Mouse (Mus musculus) forebrain, postnatal 0 days (tissue): ENCODE results near the gene Tmem231. TPM values are rescaled to one million over a fixed set of nuclear protein-coding genes. Genes with fewer than 3 reads are reported as not detected.

Experiments used
- ATAC-seq: fragments of 200-750 bp; cut with Nextera tagmentation; 2 replicates; pipeline ENCODE4 v1.8.0; 2017; ENCODE audit warnings: mild to moderate bottlenecking, moderate library complexity
- DNase-seq: peaks from one replicate; pipeline ENCODE4 v3.0.0-alpha.2; 2015
- H3K27ac ChIP-seq: fragments of 300-500 bp; sonication (generic); 2 replicates; pipeline ENCODE4 v1.5.1; 2014; ENCODE audit warnings: low read depth, mild to moderate bottlenecking, antibody characterized with exemption, low read length, moderate library complexity, mixed read lengths
- H3K27me3 ChIP-seq: fragments of 300-500 bp; sonication (generic); 2 replicates; pipeline ENCODE4 v1.6.1; 2014; ENCODE audit warnings: mild to moderate bottlenecking, low read length, mixed read lengths; ENCODE audit not compliant: insufficient read depth
- H3K36me3 ChIP-seq: fragments of 300-500 bp; sonication (generic); 2 replicates; pipeline ENCODE4 v1.6.1; 2014; ENCODE audit warnings: mild to moderate bottlenecking, moderate library complexity; ENCODE audit not compliant: insufficient read depth
- H3K4me1 ChIP-seq: fragments of 300-500 bp; sonication (generic); 2 replicates; pipeline ENCODE4 v1.6.1; 2014; ENCODE audit warnings: antibody characterized with exemption; ENCODE audit not compliant: insufficient read depth
- H3K4me2 ChIP-seq: fragments of 300-500 bp; sonication (generic); 2 replicates; pipeline ENCODE4 v1.6.1; 2014; ENCODE audit warnings: low read depth, mild to moderate bottlenecking, moderate library complexity
- H3K4me3 ChIP-seq: fragments of 300-500 bp; sonication (generic); 2 replicates; pipeline ENCODE4 v1.5.1; 2014; ENCODE audit warnings: low read depth, low read length, mixed read lengths
- H3K9ac ChIP-seq: fragments of 300-500 bp; sonication (generic); 2 replicates; pipeline ENCODE4 v1.6.1; 2014; ENCODE audit warnings: mild to moderate bottlenecking
- H3K9me3 ChIP-seq: fragments of 300-500 bp; sonication (generic); 2 replicates; pipeline ENCODE4 v1.6.1; 2016; ENCODE audit warnings: low read length
- CTCF ChIP-seq: sonication (generic); IDR thresholded peaks from 2 replicates; pipeline ENCODE4 v1.5.1; 2016; ENCODE audit warnings: antibody characterized with exemption, control low read depth, low read depth
- WGBS: fragments of 180-500 bp; shearing (Covaris S2); extraction: QIAGEN DNeasy Blood & Tissue Kit; methylation state at CpG from one replicate; pipeline ENCODE4 v1.1.7; 2014; 5-methylcytosine and 5-hydroxymethylcytosine counted together
- polyA plus RNA-seq: library from polyadenylated mRNA; unstranded; fragments of >200 nt; fragmentation: Nextera tagmentation; extraction: Ambion mirVana; gene quantifications from 2 replicates; pipeline ENCODE4 v1.2.1, GENCODE M21; 2015
- total RNA-seq: library from RNA; depleted of rRNA; stranded (reverse); fragments of >200 nt; gene quantifications from 2 replicates; pipeline ENCODE4 v1.2.3, GENCODE M21; 2014

Gene Tmem231
- total and polyA plus RNA-seq, 2 experiments from 2014 or later: 14.7 to 19.9 TPM

DNA sequence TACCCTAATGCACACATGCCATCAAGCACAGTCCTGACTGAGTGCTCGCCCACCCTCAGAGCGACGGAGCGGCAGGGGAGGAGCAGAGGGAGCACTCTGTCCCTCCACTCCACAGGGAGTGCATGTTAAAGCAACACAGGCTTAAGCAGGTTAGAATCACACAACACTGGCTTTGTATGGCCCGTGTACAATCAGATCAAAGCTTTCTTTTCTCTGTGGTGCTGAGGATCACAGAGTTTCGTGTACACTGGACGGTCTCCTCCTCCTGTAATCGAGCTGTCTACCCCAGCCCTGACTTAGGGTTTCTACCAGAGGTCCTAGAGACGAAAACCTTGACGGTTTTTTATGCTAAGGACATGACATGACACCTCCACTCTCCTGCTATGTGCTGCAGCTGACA, 34.9 kb upstream of the Tmem231 start:
- Histone ChIP-seq H3K27me3 (no peaks in the 10 kb centered on the region), H3K27ac (no peak overlapping the region), H3K36me3 (no peaks in the 10 kb centered on the region), H3K9me3 (no peaks in the 10 kb centered on the region), H3K4me1 (no peaks in the 10 kb centered on the region), H3K4me3 (no peak overlapping the region), H3K4me2 (no peak overlapping the region), H3K9ac (no peak overlapping the region)
- DNase-seq: no peak
- WGBS: 79% methylated on average over 10 of the region's 10 CpGs
- no peak for TF ChIP-seq CTCF
- no peak for ATAC-seq

GRCm38 (mm10) chr8:111967246-111967870, 33.7 kb upstream of the Tmem231 start:
- H3K9ac ChIP-seq: no peak overlapping the region
- no peak overlapping the region for H3K4me2 ChIP-seq
- no peak for TF ChIP-seq CTCF
- DNase-seq (no peak), ATAC-seq (no peak)
- H3K4me1 ChIP-seq: no peaks in the 10 kb centered on the region
- WGBS: 82% methylated on average over 5 of the region's 5 CpGs
- no peak overlapping the region for H3K4me3 ChIP-seq
- H3K36me3 ChIP-seq: no peaks in the 10 kb centered on the region
- H3K27ac ChIP-seq: no peak overlapping the region
- H3K27me3 ChIP-seq: no peaks in the 10 kb centered on the region
- no peaks in the 10 kb centered on the region for H3K9me3 ChIP-seq

DNA sequence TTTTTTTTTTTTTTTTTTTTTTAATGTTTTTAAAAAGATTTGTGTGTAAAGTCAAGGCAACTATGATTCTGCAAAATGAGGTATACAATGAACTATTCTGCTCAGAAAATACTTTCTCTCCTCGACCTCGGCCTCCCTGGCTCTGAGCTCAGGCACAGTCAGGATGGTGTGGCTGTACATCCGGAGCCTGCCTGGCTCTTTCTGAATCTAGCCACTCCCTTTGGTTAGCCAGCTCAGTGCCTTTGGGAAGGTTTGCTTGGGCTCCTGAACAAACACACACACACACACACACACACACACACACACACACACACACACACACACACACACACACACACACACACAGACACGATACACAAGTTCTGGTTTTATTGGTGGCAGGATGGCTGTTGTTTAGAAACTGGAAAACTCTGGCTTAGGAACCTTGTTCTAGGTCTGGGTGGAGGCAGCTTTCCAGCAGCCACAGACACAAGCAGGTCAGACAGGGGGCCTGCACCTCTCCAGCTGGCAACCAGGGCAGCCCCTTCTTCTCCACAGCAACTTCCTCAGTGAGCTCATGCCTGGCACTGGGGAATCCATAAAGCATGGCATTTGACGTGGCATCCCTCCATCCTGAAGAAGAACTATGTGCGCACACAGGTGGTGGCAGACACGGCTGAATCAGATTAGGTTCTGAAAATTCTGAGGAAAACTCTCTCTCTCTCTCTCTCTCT, 31.3 kb upstream of the Tmem231 start:
- no peak overlapping the region for H3K4me2 ChIP-seq
- H3K27ac ChIP-seq: no peak overlapping the region
- TF ChIP-seq CTCF: no peak
- no peaks in the 10 kb centered on the region for H3K27me3 ChIP-seq
- H3K4me3 ChIP-seq: no peak overlapping the region
- DNase-seq (peak; percentile 10), ATAC-seq (no peak)
- H3K9me3 ChIP-seq: no peaks in the 10 kb centered on the region
- WGBS: 75% methylated on average over 7 of the region's 7 CpGs
- no peak overlapping the region for H3K9ac ChIP-seq
- H3K36me3 ChIP-seq: no peaks in the 10 kb centered on the region
- no peaks in the 10 kb centered on the region for H3K4me1 ChIP-seq

- Histone ChIP-seq H3K4me3 (no peak overlapping the region), H3K9ac (no peak overlapping the region), H3K4me1 (no peaks in the 10 kb centered on the region), H3K36me3 (no peaks in the 10 kb centered on the region), H3K4me2 (no peak overlapping the region), H3K9me3 (no peaks in the 10 kb centered on the region), H3K27ac (no peak overlapping the region), H3K27me3 (no peaks in the 10 kb centered on the region)
- WGBS: 72% methylated on average over 5 of the region's 5 CpGs
- DNase-seq: no peak
- TF ChIP-seq CTCF: no peak
- ATAC-seq: no peak
Observed at GRCm38 (mm10) chr8:111964351-111964750, 30.7 kb upstream of the Tmem231 start.

- no peak for TF ChIP-seq CTCF
- ATAC-seq (no peak), DNase-seq (no peak)
- no peak overlapping the region for H3K27ac ChIP-seq
- no peaks in the 10 kb centered on the region for H3K27me3 ChIP-seq
- H3K9me3 ChIP-seq: no peaks in the 10 kb centered on the region
- no peaks in the 10 kb centered on the region for H3K36me3 ChIP-seq
- no peak overlapping the region for H3K4me2 ChIP-seq
- H3K4me1 ChIP-seq: no peaks in the 10 kb centered on the region
- no peak overlapping the region for H3K4me3 ChIP-seq
- H3K9ac ChIP-seq: no peak overlapping the region
- WGBS: 84% methylated on average over 4 of the region's 4 CpGs
Observed at GRCm38 (mm10) chr8:111963546-111963945, 29.9 kb upstream of the Tmem231 start.

- Histone ChIP-seq H3K9ac (no peak overlapping the region), H3K36me3 (no peaks in the 10 kb centered on the region), H3K4me2 (no peak overlapping the region), H3K27me3 (no peaks in the 10 kb centered on the region), H3K4me1 (no peaks in the 10 kb centered on the region), H3K9me3 (no peaks in the 10 kb centered on the region), H3K4me3 (no peak overlapping the region), H3K27ac (no peak overlapping the region)
- ATAC-seq: no peak
- no peak for DNase-seq
- WGBS: 56% methylated on average over 10 of the region's 10 CpGs
- TF ChIP-seq CTCF: no peak
Observed at GRCm38 (mm10) chr8:111963091-111963490, 29.4 kb upstream of the Tmem231 start.

- no peaks in the 10 kb centered on the region for H3K9me3 ChIP-seq
- 86% methylated on average over 1 of the region's 1 CpGs for WGBS
- ATAC-seq: no peak
Observed at GRCm38 (mm10) chr8:111962589-111962988, 28.9 kb upstream of the Tmem231 start.

More at GRCm38 (mm10) chr8:111962589-111962988, 28.9 kb upstream of the Tmem231 start:
- Histone ChIP-seq H3K36me3 (no peaks in the 10 kb centered on the region), H3K27ac (no peak overlapping the region), H3K4me2 (no peak overlapping the region), H3K4me3 (no peak overlapping the region), H3K4me1 (no peaks in the 10 kb centered on the region), H3K27me3 (no peaks in the 10 kb centered on the region), H3K9ac (no peak overlapping the region)
- DNase-seq: no peak
- TF ChIP-seq CTCF: no peak
